Mouse (Mus musculus) induced T-regulatory cell, adult 2 months (primary cell): Measurements from ENCODE around the gene Sh3tc1.

ENCODE experiments used
- DNase-seq: peaks from one replicate; pipeline ENCODE4 v3.0.0-alpha.2; 2012; ENCODE audit warnings: low read depth

The Sh3tc1 gene

GRCm38 (mm10) chr5:35680958-35681357, 58.8 kb downstream of the Sh3tc1 start:
- DNase-seq = no peak

- no peak for DNase-seq
Measured at GRCm38 (mm10) chr5:35679256-35680155, 60.3 kb downstream of the Sh3tc1 start, which contains the start of gene Htra3. TSS of gene Htra3 (minus strand) at chr5:35679782.

GRCm38 (mm10) chr5:35676964-35677363, 62.8 kb downstream of the Sh3tc1 start:
- no peak for DNase-seq

GRCm38 (mm10) chr5:35674081-35674555, 65.7 kb downstream of the Sh3tc1 start:
- DNase-seq = no peak

GRCm38 (mm10) chr5:35673086-35673485, 66.7 kb downstream of the Sh3tc1 start:
- no peak for DNase-seq

- DNase-seq = no peak
Measured at GRCm38 (mm10) chr5:35672581-35672980, 67.2 kb downstream of the Sh3tc1 start.

GRCm38 (mm10) chr5:35671474-35671891, 68.3 kb downstream of the Sh3tc1 start:
- no peak for DNase-seq

GRCm38 (mm10) chr5:35670412-35670801, 69.4 kb downstream of the Sh3tc1 start:
- no peak for DNase-seq

- DNase-seq = no peak
Measured at GRCm38 (mm10) chr5:35669747-35670411, 69.9 kb downstream of the Sh3tc1 start.

- no peak for DNase-seq
Measured at GRCm38 (mm10) chr5:35666152-35666551, 73.6 kb downstream of the Sh3tc1 start.

GRCm38 (mm10) chr5:35662021-35662545, 77.7 kb downstream of the Sh3tc1 start:
- no peak for DNase-seq

- no peak for DNase-seq
Measured at GRCm38 (mm10) chr5:35661210-35661609, 78.6 kb downstream of the Sh3tc1 start.

GRCm38 (mm10) chr5:35659503-35659902, 80.3 kb downstream of the Sh3tc1 start:
- DNase-seq = no peak

- DNase-seq = no peak
Measured at GRCm38 (mm10) chr5:35655753-35656485, 83.9 kb downstream of the Sh3tc1 start.

- no peak for DNase-seq
Measured at GRCm38 (mm10) chr5:35653743-35654395, 85.9 kb downstream of the Sh3tc1 start.

GRCm38 (mm10) chr5:35652872-35653271, 86.9 kb downstream of the Sh3tc1 start:
- no peak for DNase-seq

- DNase-seq = no peak
Measured at GRCm38 (mm10) chr5:35652319-35652718, 87.5 kb downstream of the Sh3tc1 start.

GRCm38 (mm10) chr5:35648230-35648629, 91.6 kb downstream of the Sh3tc1 start:
- DNase-seq = no peak

GRCm38 (mm10) chr5:35647562-35647961, 92.2 kb downstream of the Sh3tc1 start:
- DNase-seq = no peak
